Mouse (Mus musculus) hindbrain, postnatal 0 days (tissue): ENCODE data around the gene Gm45844. TPM values are rescaled to one million over a fixed set of nuclear protein-coding genes. Genes with fewer than 3 reads are reported as not detected.
"Not testable (repeated sequence)": the region's sequence is repeated elsewhere in the genome, so short reads cannot be mapped to it uniquely, and the experiment has no call there.

Experiments used
- ATAC-seq: fragments of 200-750 bp; cut with Nextera tagmentation; 2 replicates; pipeline ENCODE4 v1.8.0; 2017; ENCODE audit warnings: mild to moderate bottlenecking, moderate TSS enrichment, moderate library complexity
- DNase-seq: peaks from one replicate; pipeline ENCODE4 v3.0.0-alpha.2; 2015; ENCODE audit warnings: low spot score
- H3K27ac ChIP-seq: fragments of 300-500 bp; sonication (generic); 2 replicates; pipeline ENCODE4 v1.5.1; 2014; ENCODE audit warnings: mild to moderate bottlenecking
- H3K27me3 ChIP-seq: fragments of 300-500 bp; sonication (generic); 2 replicates; pipeline ENCODE4 v1.6.1; 2014; ENCODE audit warnings: low read length, mixed read lengths; ENCODE audit not compliant: insufficient read depth
- H3K36me3 ChIP-seq: fragments of 300-500 bp; sonication (generic); 2 replicates; pipeline ENCODE4 v1.6.1; 2014; ENCODE audit warnings: low read length, mixed read lengths; ENCODE audit not compliant: insufficient read depth
- H3K4me1 ChIP-seq: fragments of 300-500 bp; sonication (generic); 2 replicates; pipeline ENCODE4 v1.6.1; 2014; ENCODE audit warnings: antibody characterized with exemption, low read length, mixed read lengths; ENCODE audit not compliant: insufficient read depth
- H3K4me2 ChIP-seq: fragments of 300-500 bp; sonication (generic); 2 replicates; pipeline ENCODE4 v1.6.1; 2014; ENCODE audit warnings: low read depth, mild to moderate bottlenecking, low read length, moderate library complexity, mixed read lengths
- H3K4me3 ChIP-seq: fragments of 300-500 bp; sonication (generic); 2 replicates; pipeline ENCODE4 v1.5.1; 2014; ENCODE audit warnings: low read length
- H3K9ac ChIP-seq: fragments of 300-500 bp; sonication (generic); replicated peaks from 2 replicates; pipeline ENCODE4 v1.6.1; 2014; ENCODE audit warnings: mild to moderate bottlenecking, low read length, moderate library complexity, mixed read lengths
- H3K9me3 ChIP-seq: fragments of 300-500 bp; sonication (generic); 2 replicates; pipeline ENCODE4 v1.6.1; 2016; ENCODE audit warnings: low read length, mixed read lengths
- CTCF ChIP-seq: IDR thresholded peaks from 2 replicates; pipeline ENCODE4 v1.5.1; 2016; ENCODE audit warnings: antibody characterized with exemption, control low read depth, low read depth
- WGBS: fragments of 180-500 bp; shearing (Covaris S2); extraction: QIAGEN DNeasy Blood & Tissue Kit; methylation state at CpG from one replicate; pipeline ENCODE4 v1.1.7; 2014; 5-methylcytosine and 5-hydroxymethylcytosine counted together
- polyA plus RNA-seq: library from polyadenylated mRNA; unstranded; fragments of >200 nt; fragmentation: Nextera tagmentation; extraction: Ambion mirVana; gene quantifications from 2 replicates; pipeline ENCODE4 v1.2.1, GENCODE M21; 2015
- total RNA-seq: library from RNA; depleted of rRNA; stranded (reverse); fragments of >200 nt; gene quantifications from 2 replicates; pipeline ENCODE4 v1.2.3, GENCODE M21; 2014; rRNA removed

The Gm45844 gene
- total RNA-seq (2.6 and 8.5 TPM in 2 replicates), polyA plus RNA-seq (10.1 and 13.6 TPM in 2 replicates)

- not testable (repeated sequence) for H3K36me3 ChIP-seq, H3K9me3 ChIP-seq, H3K27me3 ChIP-seq, H3K9ac ChIP-seq, H3K4me1 ChIP-seq
- Histone ChIP-seq H3K4me3 (peak within 1 kb of the TSS; percentile 38), H3K27ac (peak within 1 kb of the TSS; percentile 61), H3K4me2 (peak within 1 kb of the TSS; percentile 47)
- peak; percentile 74 for DNase-seq
- ATAC-seq: peak; percentile 99
- TF ChIP-seq CTCF: peak; percentile 95
- 31% methylated on average over 45 of the region's 45 CpGs for WGBS
Measured at GRCm38 (mm10) chr7:7277966-7278567, at the start of gene Gm45844. TSS of gene Gm45844 (minus strand) at chr7:7278289.

GRCm38 (mm10) chr7:7295595-7295994, 17.5 kb upstream of the Gm45844 start:
- Histone ChIP-seq H3K36me3 (peaks cover 38% of the 10 kb centered on the region), H3K4me1 (no peaks in the 10 kb centered on the region), H3K27ac (no peak overlapping the region), H3K9me3 (no peaks in the 10 kb centered on the region), H3K4me3 (no peak overlapping the region), H3K4me2 (no peak overlapping the region), H3K9ac (no peak overlapping the region), H3K27me3 (no peaks in the 10 kb centered on the region)
- TF ChIP-seq CTCF: peak; percentile 64
- ATAC-seq (no peak), DNase-seq (peak; percentile 70)
- 78% methylated on average over 16 of the region's 16 CpGs for WGBS

- DNase-seq (no peak), ATAC-seq (no peak)
- 71% methylated on average over 1 of the region's 1 CpGs for WGBS
- no peak overlapping the region for H3K4me2 ChIP-seq
- no peaks in the 10 kb centered on the region for H3K9me3 ChIP-seq
- H3K9ac ChIP-seq: no peak overlapping the region
- no peaks in the 10 kb centered on the region for H3K27me3 ChIP-seq
- no peaks in the 10 kb centered on the region for H3K4me1 ChIP-seq
- TF ChIP-seq CTCF: no peak
- no peak overlapping the region for H3K4me3 ChIP-seq
- H3K36me3 ChIP-seq: peaks cover 21% of the 10 kb centered on the region
- no peak overlapping the region for H3K27ac ChIP-seq
Measured at GRCm38 (mm10) chr7:7281383-7281782, 3.3 kb upstream of the Gm45844 start.

DNA sequence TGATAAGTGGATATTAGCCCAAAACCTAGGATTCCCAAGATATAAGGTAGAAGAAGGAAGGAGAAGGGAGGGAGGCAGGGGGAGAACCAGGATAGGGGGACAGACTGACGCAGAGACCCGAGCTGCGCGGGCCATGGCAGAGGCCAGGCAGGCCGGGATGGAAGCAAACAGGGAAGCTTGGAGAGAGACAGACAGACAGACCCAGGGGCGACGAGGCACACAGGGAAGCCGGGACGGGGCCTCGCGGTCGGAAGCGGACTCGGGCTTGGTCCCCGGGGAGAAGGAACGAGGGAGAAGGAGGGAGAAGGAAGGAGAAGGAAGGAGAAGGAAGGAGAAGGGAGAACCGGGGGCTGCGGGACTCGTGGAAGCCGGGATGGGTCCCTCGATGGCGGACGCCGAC, 533 bp downstream of the Gm45844 start:
- Histone ChIP-seq H3K27ac (peak overlapping the region; percentile 61), H3K4me3 (peak overlapping the region; percentile 38), H3K4me2 (peak overlapping the region; percentile 47)
- peak; percentile 76 for DNase-seq
- not testable (repeated sequence) for H3K4me1 ChIP-seq, H3K9ac ChIP-seq, H3K27me3 ChIP-seq, H3K9me3 ChIP-seq, H3K36me3 ChIP-seq
- peak; percentile 80 for ATAC-seq
- WGBS: 36% methylated on average over 24 of the region's 24 CpGs

DNA sequence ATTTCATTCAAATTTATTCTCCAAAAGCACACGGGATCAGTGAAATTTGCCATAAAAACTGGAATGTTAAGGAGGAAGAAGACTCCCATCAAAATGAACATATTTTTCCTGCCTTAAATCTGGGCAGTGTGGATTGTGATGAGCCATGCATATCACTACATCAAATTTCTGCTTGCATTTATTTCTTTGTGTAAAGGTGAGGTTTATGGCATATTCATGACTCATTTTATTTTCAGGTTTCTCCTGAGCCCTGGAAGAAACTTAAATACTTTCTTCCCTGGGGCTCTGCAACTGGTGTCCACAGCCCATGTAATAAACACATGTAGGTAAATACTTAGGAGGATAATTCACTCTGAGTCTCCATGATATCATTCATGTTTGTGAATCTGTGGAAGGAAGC, 30.9 kb downstream of the Gm45844 start, which contains the start of gene Vmn2r29:
Vmn2r29 (minus strand) TSS at position 101 of the 400 bp plus-strand sequence.
- not testable (repeated sequence) for H3K4me1 ChIP-seq, H3K27me3 ChIP-seq, H3K4me2 ChIP-seq, H3K36me3 ChIP-seq, H3K4me3 ChIP-seq, H3K9ac ChIP-seq, DNase-seq, ATAC-seq, H3K27ac ChIP-seq, H3K9me3 ChIP-seq
- no CpG with 5 or more reads among the region's 1 CpGs for WGBS

DNA sequence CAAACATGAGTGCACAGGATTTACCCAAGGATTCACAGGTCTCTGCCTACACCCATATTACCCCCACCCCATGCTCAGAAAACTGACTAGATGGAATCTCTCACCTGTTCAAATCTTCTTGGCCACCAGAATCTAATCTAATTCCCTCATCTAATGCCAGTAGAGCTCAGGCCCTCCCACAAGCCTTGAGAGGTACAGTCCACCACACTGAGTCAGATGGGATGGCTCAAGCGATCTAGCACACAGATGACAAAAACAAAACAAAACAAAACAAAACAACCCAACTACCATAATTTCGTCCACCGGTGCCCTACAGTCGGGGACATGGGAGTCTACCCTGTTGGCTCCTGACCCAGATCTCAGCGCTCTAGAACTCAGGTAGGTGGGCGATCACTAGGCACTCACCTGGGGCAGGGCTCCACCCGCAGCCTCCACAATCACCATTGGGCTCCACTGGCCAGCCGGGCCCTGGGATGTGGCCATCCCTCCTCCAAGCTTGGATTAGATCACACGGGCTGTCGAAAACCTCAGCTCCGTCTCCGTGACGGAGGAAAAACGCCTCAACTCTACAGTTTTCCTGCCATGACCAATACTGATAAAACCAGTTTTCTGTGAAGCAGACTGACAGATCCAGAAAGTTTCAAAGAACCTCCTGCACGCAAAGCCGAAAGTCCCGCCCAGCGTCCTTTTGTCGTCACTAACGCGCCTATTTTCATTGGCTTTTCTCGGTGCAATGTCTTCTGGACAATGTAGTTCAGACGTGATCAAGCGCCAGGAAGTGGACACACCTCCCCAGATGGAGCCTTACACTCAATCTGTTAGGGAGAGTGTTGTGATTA, 68.6 kb downstream of the Gm45844 start, which contains the start of gene Zfp772:
Zfp772 (minus strand) TSS at position 686 of the 839 bp plus-strand sequence.
- H3K4me1 ChIP-seq, H3K27ac ChIP-seq, H3K27me3 ChIP-seq, H3K9me3 ChIP-seq, ATAC-seq, H3K36me3 ChIP-seq, H3K9ac ChIP-seq: not testable (repeated sequence)
- peak within 1 kb of the TSS; percentile 45 for H3K4me3 ChIP-seq
- under 1% methylated on average over 24 of the region's 24 CpGs for WGBS
- peak within 1 kb of the TSS; percentile 51; the same call in 1 of the 2 replicates for H3K4me2 ChIP-seq
- peak; percentile 46 for DNase-seq
